Mouse (Mus musculus): Measurements from ENCODE around the gene B3galnt2.

DNA sequence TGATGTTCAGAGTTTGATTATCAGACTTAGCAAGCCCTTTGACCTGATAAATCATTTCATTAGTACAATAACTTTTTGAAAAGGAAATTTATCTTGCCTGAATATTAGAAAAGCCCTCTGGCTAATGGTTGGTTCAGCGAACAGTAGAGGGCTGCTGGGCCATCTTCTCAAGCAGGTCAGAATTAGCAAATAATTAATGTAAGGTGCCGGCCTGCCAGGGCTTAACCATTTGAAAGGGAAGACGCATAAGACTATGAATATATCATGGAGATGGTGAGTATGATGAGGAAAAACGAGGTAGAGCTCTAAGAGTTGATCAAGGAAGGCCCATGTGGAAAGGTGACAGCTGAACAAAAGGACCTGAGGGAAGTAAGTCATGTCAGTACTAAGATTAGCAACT lies 2.4 kb downstream of the B3galnt2 start:
- TF ChIP-seq EP300 (IDR thresholded peaks at IDR 0.05; ENCODE audit: low read depth) (no peak), CTCF (IDR thresholded peaks at IDR 0.05; ENCODE audit: low read depth) (no peak)
